Mouse (Mus musculus): ENCODE results near the gene BC049352. TPM values are rescaled to one million over a fixed set of nuclear protein-coding genes. Genes with fewer than 3 reads are reported as not detected.

The BC049352 gene
- total and polyA plus RNA-seq, 3 experiments: 0.23 TPM; not detected in 2

DNA sequence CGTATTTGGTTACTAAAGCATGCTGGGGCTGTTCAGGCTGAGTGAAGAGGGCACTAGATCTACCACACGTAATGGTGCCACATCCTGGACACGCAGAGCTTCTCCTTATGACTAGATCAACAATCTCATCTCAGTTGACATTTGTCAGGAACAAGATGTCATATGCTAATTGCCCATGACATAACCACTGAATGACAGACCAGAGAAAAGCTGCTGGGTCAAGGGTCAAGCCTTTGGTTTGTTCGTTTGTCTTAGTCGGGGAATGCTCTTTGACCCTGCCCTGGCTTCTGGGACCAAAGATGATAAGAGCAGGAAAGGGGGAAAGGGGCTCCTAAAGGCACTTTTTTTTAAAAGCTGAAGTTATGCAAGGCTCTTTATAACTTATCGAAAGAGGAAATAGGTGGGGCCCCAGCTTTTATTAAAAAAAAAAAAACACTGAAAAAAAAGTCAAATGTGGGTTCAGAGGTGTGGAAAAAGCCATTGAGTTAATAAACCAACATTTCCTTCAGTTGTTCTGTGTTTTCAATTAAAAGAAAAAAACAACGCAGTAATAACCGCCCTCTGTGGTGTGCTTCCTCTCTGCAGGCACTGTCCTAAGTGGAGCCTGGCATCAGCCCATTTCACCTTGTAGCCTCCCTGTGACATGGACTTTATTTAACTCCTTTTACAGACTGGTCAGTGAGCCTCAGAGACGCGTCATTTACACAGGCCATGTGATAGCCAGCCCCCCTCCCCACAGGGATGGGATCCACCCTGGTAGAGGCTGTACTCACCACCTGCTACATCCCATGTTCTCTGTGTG is 112.6 kb downstream of the BC049352 start:
- DNase-seq: peak in 1 of 2 experiments; percentile 43
- no peaks in the 10 kb centered on the region for H3K27me3 ChIP-seq (ENCODE audit: control insufficient read depth, insufficient read depth, low read length)
- 40% methylated on average over 10 of the region's 10 CpGs for WGBS
- intact Hi-C loops (cut with DNase I): no loop called here
- peak overlapping the region; percentile 12; the same call in 1 of the 2 replicates for H3K27ac ChIP-seq
- TF ChIP-seq POLR2A (IDR thresholded peaks at IDR 0.05; ENCODE audit: insufficient read depth, low read depth, low read length): no peak
- TF ChIP-seq CTCF (IDR thresholded peaks at IDR 0.05): no peak
- 0 out of 2 replicates have a peak, but pooled peaks have one; percentile 41 for TF ChIP-seq EP300 (IDR thresholded peaks at IDR 0.05; ENCODE audit: insufficient read depth, low read depth, low read length)
- H3K9ac ChIP-seq (ENCODE audit: low read depth, low read length): no peak overlapping the region
- H3K4me3 ChIP-seq: no peak overlapping the region
- H3K79me2 ChIP-seq (replicated peaks; ENCODE audit: control insufficient read depth, insufficient read depth, low read length): no peaks in the 10 kb centered on the region
- peaks cover 7% of the 10 kb centered on the region; the same call in 1 of the 2 replicates for H3K4me1 ChIP-seq (ENCODE audit: control insufficient read depth, insufficient read depth, low read length)
- no peaks in the 10 kb centered on the region for H3K36me3 ChIP-seq (ENCODE audit: control insufficient read depth, insufficient read depth, low read length)

DNA sequence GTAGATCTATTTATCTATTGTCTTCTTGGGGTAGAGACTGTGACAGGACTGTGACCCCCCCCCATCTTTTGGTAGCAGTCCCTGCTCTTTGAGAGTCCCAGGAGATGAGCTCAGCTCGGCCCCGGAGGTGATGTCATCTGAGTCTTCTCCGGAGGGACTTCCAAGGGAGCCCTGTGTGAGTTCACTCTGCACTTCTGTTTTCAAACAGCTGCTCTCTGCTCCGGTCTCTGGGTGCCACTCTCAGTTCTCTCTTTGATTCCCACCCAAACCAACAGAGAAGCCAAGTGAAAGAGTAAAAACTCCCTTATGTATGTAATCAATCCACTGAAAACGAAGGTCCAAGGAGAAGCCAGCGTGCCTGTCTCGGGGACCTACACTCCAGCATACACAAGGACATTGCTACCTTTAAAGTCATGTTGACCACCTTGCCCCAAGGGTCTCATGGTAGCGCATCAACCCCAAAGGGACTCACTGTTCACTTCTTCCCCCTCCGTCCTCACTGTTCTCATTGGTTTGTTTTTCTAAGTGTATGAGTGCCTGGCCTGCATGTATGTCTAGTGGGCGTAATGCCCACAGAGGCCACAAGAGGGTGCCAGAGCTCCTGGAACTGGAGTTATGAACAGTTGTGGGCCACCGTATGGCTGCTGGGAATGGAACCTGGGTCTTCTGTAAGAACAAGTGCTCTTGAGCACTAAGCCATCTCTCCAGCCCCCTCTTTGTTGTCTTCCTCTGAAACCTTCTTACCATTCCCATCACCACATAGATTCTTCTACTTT is 117.6 kb downstream of the BC049352 start:
- WGBS: 76% methylated on average over 11 of the region's 11 CpGs
- TF ChIP-seq CTCF (IDR thresholded peaks at IDR 0.05) (peak; percentile 74), POLR2A (IDR thresholded peaks at IDR 0.05; ENCODE audit: insufficient read depth, low read depth, low read length) (no peak)
- H3K27me3 ChIP-seq (ENCODE audit: control insufficient read depth, insufficient read depth, low read length): no peaks in the 10 kb centered on the region

More for the DNA sequence above, 117.6 kb downstream of the BC049352 start:
- no peaks in the 10 kb centered on the region for H3K36me3 ChIP-seq (ENCODE audit: control insufficient read depth, insufficient read depth, low read length)
- no peak overlapping the region for H3K9ac ChIP-seq (ENCODE audit: low read depth, low read length)
- H3K79me2 ChIP-seq (replicated peaks; ENCODE audit: control insufficient read depth, insufficient read depth, low read length): no peaks in the 10 kb centered on the region
- H3K4me3 ChIP-seq: no peak overlapping the region
- peak; percentile 53 to 60 for DNase-seq
- H3K4me1 ChIP-seq (ENCODE audit: control insufficient read depth, insufficient read depth, low read length): peaks cover 6% of the 10 kb centered on the region
- intact Hi-C loops (cut with DNase I): loop anchor here (1.0 to 2.0 kb wide), 4 partner anchors 45 to 109 kb away; no protein-coding TSS in a partner anchor
- no peak overlapping the region for H3K27ac ChIP-seq

Small RNAs within 50 kb of the gene (microRNA-seq; reads per million reads assigned to microRNA genes)
- 0 reads per million in 2 experiments for gene Mir7086

Other genes with a start within 250 kb of the BC049352 start
- gene Ube4a, start 216.4 kb upstream of the BC049352 start, total RNA-seq (2021): 10 to 100 TPM; 36.1 to 39.6 TPM
- 8.4 and 17.0 TPM in 2 replicates for gene Ube4a, start 216.4 kb upstream of the BC049352 start, polyA plus RNA-seq (2012; rRNA removed)
- gene Cd3g, start 201.6 kb upstream of the BC049352 start, total RNA-seq (2021): under 1 TPM; 0.25 to 0.39 TPM
- 0.64 and 1.5 TPM in 2 replicates for gene Cd3g, start 201.6 kb upstream of the BC049352 start, polyA plus RNA-seq (2012; rRNA removed)
- gene Cd3d, start 200.2 kb upstream of the BC049352 start, total RNA-seq (2021): under 1 TPM in 1 of 2 experiments, not detected in 1; 0.66 TPM
- gene Cd3d, start 200.2 kb upstream of the BC049352 start, polyA plus RNA-seq (2012; rRNA removed): 0.29 and 0.92 TPM in 2 replicates
- gene Cd3e, start 172.4 kb upstream of the BC049352 start, total RNA-seq (2021): under 1 TPM; 0.21 to 0.66 TPM
- gene Cd3e, start 172.4 kb upstream of the BC049352 start, polyA plus RNA-seq (2012; rRNA removed): 0.32 and 1.5 TPM in 2 replicates
- 1 to 10 TPM in 1 of 2 experiments, under 1 TPM in 1; 0.77 to 1.2 TPM for gene Mpzl2, start 142.2 kb upstream of the BC049352 start, total RNA-seq (2021)
- 1.6 and 1.8 TPM in 2 replicates for gene Mpzl2, start 142.2 kb upstream of the BC049352 start, polyA plus RNA-seq (2012; rRNA removed)
- gene Mpzl3, start 126.8 kb upstream of the BC049352 start, total RNA-seq (2021): 1 to 10 TPM; 1.4 to 1.8 TPM
- 0.82 and 1.2 TPM in 2 replicates for gene Mpzl3, start 126.8 kb upstream of the BC049352 start, polyA plus RNA-seq (2012; rRNA removed)
- gene Jaml, start 102.8 kb upstream of the BC049352 start, total RNA-seq (2021): under 1 TPM; 0.20 to 0.29 TPM
- 0.14 and 0.18 TPM in 2 replicates for gene Jaml, start 102.8 kb upstream of the BC049352 start, polyA plus RNA-seq (2012; rRNA removed)
- 1 to 10 TPM; 1.2 to 1.3 TPM for gene Scn2b, start 64.2 kb upstream of the BC049352 start, total RNA-seq (2021)
- gene Scn2b, start 64.2 kb upstream of the BC049352 start, polyA plus RNA-seq (2012; rRNA removed): 0.23 and 0.31 TPM in 2 replicates
- 10 to 100 TPM; 14.2 to 16.9 TPM for gene Scn4b, start 43.6 kb upstream of the BC049352 start, total RNA-seq (2021)
- 5.1 and 8.3 TPM in 2 replicates for gene Scn4b, start 43.6 kb upstream of the BC049352 start, polyA plus RNA-seq (2012; rRNA removed)
- gene Tmprss4, start 22.1 kb downstream of the BC049352 start, total RNA-seq (2021): not detected
- gene Tmprss4, start 22.1 kb downstream of the BC049352 start, polyA plus RNA-seq (2012; rRNA removed): 0.82 TPM in 1 of 2 replicates, not detected in the other
- 1 to 10 TPM; 1.7 to 1.8 TPM for gene Il10ra, start 87.1 kb downstream of the BC049352 start, total RNA-seq (2021)
- 3.6 and 3.7 TPM in 2 replicates for gene Il10ra, start 87.1 kb downstream of the BC049352 start, polyA plus RNA-seq (2012; rRNA removed)
- gene Tmprss13, start 137.1 kb downstream of the BC049352 start, total RNA-seq (2021): 1 to 10 TPM; 5.4 to 6.9 TPM
- gene Tmprss13, start 137.1 kb downstream of the BC049352 start, polyA plus RNA-seq (2012; rRNA removed): 0.94 and 6.9 TPM in 2 replicates
- gene Fxyd6, start 188.2 kb downstream of the BC049352 start, total RNA-seq (2021): 10 to 100 TPM; 13.8 to 14.2 TPM
- 40.8 and 51.2 TPM in 2 replicates for gene Fxyd6, start 188.2 kb downstream of the BC049352 start, polyA plus RNA-seq (2012; rRNA removed)
- 1 to 10 TPM; 2.8 to 3.3 TPM for gene Fxyd2, start 217.7 kb downstream of the BC049352 start, total RNA-seq (2021)
- 4.2 and 9.7 TPM in 2 replicates for gene Fxyd2, start 217.7 kb downstream of the BC049352 start, polyA plus RNA-seq (2012; rRNA removed)
- not detected for gene Dscaml1, start 244.6 kb downstream of the BC049352 start, total RNA-seq (2021)
- gene Dscaml1, start 244.6 kb downstream of the BC049352 start, polyA plus RNA-seq (2012; rRNA removed): 0.03 and 0.14 TPM in 2 replicates

Measured in heart, adult 2 months (tissue).